Mouse (Mus musculus) lung, adult 18-20 months (tissue): Measurements from ENCODE around the gene Gm10203.
"Not testable (repeated sequence)": the region's sequence is repeated elsewhere in the genome, so short reads cannot be mapped to it uniquely, and the experiment has no call there.

Source experiments
- DNase-seq, 2 experiments: peaks; one replicate each; pipeline ENCODE4 v3.0.0; 2022; ENCODE audit warnings: mixed read lengths in 2 of 2

Gm10203 gene

DNA sequence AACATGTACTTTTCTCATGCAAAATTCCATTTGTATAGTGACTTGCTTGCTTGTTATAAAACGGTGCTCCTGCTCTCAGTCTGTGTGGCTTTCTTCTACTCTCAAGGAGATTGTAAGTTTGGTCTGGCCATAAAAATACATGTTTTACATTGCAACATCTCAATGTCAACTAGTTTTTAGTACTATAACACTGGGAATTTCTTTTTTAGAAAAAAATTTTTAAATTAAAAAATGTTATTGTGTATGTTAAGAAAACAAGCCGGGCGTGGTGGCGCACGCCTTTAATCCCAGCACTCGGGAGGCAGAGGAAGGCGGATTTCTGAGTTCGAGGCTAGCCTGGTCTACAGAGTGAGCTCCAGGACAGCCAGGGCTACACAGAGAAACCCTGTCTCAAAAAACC lies at the start of gene Gm10203:
Gene Gm10203 (plus strand): TSS at position 301 of the 400 bp plus-strand sequence.
- not testable (repeated sequence) for DNase-seq

DNA sequence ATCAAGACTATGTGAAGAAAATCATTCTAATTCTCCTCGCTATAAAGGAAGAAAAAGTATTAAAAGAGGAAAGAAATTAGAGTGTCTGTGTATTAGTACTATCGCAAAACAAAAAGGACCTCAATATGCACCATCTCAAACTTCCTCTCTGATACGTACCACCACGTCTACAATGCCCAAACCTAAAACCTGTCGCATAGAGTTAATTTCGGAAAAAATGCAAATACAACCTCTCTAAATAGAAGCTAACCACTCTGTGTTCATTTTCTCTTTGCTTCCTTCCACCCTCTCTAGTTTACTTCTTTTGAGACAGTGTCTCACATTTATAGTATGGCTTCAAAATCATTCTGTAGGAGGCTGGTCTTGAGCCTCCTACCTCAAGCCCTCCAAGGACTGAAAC lies 37.6 kb upstream of the Gm10203 start:
- no peak for DNase-seq

DNA sequence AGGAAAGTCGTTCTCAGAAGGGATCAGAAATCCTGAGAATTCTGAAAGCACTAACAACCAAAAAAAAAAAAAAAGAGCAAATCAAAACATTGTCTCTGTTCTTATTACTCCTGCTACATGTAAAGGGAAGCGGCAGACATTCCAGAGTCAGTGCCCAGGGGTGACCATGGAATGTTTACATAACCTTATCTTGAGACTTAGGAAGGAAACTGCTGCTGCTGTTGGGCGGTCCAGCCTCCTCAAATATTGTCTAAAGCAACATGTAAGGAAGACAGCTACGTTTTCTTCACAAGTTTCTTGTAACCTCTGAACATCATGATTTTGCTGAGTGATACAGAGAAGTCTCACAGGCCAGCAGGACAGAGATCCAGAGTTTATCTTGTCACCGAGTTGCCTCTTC lies 36.5 kb upstream of the Gm10203 start:
- peak; percentile 51 to 67 for DNase-seq

DNA sequence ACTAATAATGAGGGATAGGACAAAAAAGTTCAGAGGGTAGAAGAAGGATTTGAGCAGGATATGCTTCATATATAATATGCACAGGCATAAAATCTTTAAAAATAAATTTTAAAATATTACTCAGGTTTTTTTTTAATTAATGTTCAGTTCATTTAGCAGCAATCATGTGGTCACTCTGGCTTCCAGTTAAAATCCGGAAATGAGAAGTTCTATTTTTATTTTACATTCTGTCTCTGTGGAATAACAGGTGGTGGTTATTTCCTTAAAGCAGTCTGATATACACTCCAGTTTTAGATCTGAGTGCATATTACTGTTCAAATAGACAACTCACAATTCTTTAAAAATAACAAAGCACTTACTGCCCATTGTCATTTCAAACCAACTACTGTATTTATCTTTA lies 35.4 kb upstream of the Gm10203 start:
- DNase-seq, result no peak

DNA sequence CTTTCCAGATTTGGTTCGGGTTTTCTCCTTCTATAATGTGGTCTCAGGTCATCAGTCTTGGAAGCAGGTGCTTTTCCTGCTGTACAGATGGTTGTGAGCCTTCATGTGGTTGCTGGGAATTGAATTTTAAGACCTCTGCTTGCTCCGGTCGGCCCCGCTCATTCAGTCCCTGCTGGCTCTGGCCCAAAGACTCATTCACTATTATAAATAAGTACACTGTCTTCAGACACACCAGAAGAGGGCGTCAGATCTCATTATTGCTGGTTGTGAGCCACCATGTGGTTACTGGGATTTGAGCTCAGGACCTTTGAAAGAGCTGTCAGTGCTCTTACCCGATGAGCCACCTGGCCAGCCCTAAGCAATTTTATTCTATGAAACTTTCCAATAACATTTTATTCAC lies 34.6 kb upstream of the Gm10203 start:
- no peak for DNase-seq

DNA sequence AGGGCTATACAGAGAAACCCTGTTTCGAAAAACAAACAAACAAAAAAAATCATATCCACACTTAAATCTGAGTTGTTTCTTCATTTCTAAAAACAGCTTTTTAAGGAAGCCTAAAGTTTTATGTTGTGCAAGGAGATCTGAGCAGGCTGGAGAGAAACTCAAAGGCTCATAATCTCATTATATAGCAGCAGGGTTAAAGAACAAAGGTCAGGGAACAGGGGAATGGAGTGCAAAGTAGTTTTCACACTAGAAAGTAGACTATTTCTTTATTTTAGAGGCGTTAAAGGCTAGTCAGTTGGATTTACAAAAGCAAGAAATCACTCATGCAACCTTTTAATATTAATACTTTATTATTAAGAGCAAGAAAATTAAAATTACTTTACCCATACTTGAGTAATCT lies 33.7 kb upstream of the Gm10203 start:
- no peak for DNase-seq

DNA sequence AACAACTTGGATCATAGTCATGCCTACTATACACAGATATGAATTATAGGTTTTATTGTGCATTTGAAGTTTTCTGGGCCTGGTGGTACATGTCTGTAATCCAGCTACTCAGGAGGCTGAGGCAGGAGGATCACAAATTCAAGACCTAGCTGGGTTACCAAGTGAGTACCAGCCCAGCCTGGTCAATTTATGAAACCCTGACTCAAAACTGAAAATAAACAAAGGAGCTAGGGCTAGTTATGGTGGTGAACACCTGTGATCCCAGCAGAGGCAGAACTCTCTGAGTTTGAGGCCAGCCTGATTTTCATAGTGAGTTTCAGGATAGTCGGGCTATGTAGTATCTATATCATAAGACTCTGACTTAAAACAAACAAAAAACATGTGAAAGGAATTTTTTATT lies 32.7 kb upstream of the Gm10203 start:
- DNase-seq, result no peak

DNA sequence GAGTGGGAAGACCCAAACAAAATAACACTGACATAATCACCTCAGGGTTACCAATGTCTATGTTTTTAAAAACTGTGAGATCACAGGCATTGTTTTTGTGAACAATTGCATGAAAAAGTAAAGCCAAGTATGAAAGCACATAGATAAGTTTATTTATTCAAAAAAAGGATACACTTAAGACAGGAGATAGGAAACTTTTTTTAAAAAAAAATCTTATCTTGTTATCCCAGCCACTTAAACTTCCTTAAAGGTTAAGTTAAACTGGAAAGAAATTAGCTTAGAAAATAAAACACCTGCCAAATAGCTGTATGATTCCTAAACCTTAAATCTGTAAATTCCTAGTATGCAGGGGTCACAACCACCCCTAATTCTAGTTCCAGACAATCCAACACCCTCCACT lies 31.0 kb upstream of the Gm10203 start:
- DNase-seq, result no peak

DNA sequence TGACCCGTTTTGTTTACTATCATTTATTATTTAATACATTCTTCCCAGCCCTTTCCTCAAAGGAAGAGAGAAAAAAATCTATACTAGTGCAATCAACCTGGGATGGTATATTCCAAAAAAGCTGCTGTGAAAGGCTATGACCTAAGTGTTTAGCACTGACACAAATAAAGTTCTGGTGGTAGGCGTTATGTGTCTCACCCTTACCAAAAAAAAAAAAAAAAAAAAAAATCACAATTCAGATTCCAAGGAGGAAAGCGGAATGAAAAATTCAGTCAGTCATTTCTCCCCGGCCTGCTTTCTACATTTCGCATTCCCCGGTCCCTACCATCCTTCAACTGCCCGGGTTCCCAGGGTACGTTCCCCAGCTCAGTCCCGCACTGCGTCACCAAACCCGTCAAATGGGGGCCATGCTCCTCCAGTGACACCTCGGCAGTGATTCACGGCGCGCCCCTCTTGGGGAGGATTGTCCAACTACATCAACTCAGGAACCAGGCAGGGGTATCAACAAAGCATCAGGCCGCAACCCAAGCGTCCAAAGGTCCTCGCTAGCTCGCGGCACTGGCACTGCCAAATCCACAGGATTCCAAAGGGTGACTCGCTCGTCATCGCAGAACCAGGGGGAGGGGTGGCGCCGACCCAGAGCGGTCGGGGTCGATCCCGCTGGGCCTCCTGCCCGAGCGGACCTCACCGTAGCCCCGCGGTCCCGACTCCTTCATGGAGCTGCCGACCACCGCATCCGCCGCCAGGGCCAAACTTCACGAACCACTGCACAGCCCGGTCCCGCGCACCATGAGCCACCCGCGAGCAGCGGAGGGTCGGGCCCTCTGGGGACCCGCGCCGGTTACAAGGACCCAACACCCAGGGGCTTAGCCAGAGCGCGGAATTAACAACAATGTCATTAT lies 29.5 kb upstream of the Gm10203 start:
- DNase-seq, result peak; percentile 60 to 68

DNA sequence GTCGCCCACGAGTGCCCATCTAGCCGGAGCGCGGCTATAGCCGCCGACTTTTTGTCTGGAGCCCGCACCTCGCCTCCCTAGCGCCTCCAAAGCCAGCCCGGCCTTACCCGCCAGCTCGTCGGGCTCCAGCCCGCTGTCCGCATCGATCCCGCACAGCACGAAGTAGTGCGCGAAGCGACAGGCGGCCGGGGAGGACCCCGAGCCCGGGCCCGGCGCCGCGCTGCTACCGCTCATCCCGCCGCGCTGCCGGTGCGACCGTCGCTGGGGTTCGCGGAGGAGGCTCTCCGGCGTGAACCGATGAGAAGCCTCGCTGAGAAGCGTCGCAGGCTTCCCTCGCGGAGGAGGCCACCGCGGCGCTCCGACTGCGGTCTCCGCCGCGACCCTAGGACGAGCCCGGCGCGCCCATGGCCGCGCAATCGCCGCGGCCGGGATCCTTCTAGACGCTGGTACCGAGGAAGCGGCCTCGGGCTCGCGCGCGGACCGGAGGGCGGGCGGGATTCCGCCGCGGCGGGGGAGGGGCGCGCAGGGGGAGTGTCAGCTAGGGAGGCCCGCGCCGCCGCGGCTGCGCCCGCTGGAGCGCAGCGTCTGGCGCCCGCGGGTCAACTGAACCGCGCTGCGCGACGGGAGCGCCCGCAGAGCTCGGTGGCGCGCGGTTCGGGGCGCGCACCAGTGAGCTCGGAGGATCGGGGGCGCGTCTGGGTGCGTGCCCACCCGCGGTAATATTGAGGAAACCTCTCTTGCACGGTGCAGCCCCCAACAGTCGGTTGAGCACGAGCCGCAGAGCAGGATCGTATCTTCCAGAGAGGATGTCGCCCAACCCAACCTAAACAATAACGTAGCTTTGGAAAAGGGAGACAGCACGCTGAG lies 28.7 kb upstream of the Gm10203 start, which contains the start of gene Dennd5b:
Gene Dennd5b (minus strand): TSS at position 605 of the 867 bp plus-strand sequence.
- peak; percentile 81 to 87 for DNase-seq

DNA sequence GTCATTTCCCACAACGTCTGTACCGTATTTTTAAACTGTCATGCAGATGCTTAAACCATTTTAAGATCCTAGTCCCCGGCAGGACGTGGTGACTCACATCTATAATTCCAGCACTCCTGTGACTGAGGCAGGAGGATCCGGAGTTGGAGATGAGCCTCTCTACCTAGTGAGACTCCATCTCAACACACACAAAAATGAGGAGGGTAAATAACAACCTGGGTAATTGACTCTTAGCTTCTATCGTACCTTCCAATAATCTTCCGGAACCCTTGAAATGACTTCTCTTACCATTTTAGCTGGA lies 28.1 kb upstream of the Gm10203 start:
- DNase-seq, result no peak

DNA sequence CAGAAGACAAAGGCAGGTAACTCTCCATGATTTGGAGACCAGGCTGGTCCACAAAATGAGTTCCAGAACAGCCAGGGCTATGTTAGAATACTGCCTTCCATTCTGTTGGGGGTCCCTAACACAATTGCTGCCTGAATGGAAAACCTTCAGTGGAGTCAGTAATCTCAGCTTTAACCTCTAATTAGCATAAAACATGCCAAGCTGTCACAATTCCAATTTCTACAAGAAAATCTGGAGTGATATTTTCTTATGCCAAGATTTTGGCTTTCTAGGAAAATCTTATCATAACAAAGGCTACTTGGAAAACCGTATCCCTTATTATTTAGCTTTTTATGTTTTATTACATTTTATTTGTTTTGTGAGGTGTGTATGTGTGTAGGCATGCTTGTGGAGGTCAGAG lies 26.5 kb upstream of the Gm10203 start:
- no peak for DNase-seq

DNA sequence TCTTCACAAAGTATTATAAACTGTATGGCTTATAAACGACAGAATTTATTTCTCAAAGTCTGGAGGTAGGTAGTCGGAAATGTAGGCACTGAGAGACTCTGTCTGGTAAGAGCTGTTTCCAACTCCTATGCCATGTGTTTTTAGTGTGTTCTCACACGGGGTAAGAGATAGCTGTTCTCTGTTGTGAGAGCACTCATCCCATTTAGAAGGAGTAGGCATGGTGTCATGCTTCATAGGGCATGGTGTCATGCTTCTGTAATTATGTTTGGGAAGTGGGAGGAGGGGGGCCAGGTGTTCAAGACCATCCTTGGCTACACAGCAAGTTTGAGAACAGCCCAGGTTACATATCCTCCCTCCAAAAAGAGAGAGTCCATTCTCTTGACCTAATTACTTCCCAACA lies 22.4 kb upstream of the Gm10203 start:
- no peak for DNase-seq

DNA sequence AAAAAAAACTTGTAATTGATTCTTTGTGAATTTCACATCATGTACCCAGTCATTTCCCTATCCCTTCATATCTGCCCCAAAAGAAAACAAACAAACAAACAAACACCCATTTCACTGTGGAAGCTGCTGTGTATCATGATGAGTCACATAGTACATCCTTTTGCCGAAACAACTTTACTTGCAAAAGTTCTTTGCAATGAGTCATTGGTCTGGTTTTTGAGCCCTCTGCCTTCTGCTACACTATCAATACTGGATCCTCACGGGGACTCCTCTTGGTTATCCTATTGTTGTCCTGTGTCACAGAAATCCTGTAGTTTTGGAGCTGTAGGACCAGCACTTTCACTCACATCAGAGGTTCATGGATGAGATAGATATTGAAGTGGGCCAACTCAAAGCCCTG lies 21.1 kb upstream of the Gm10203 start:
- no peak for DNase-seq

DNA sequence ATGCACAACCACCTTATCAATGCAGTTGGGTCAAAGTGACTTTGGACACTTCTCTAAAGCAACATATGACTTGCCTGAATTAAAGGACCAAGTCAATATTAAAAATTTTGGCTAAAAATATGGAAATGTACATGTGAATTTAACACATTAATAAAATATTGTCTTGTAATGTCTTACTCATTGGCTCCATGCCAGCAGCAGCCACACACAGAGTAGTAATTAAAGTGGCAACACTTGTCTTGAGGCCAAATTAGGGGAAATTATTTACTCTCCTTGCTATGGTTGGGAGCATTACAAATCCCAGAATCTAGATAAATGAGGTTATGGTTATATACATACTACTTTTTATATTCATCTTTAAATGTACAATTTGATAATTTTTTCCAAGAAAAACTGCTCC lies 13.0 kb upstream of the Gm10203 start:
- no peak for DNase-seq

DNA sequence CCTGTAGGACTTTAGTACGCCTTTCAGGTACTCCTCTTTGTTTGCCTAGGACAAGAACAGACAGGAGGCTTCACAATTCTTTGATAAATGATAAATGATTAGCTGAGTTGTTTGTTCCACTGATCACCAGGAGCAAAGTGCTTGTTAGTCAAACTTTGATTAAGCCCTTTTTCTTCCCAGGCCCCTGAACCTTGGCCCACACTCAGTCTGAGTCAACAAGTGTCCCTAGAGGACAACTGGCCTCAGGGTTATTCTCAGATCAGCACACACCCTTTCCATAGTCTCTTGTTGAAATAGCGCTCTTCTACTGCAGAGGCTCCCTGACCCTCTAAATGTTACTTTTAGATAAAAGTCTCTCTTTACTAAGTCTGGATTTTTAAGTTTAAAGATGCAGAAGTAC lies 11.0 kb upstream of the Gm10203 start:
- no peak for DNase-seq

DNA sequence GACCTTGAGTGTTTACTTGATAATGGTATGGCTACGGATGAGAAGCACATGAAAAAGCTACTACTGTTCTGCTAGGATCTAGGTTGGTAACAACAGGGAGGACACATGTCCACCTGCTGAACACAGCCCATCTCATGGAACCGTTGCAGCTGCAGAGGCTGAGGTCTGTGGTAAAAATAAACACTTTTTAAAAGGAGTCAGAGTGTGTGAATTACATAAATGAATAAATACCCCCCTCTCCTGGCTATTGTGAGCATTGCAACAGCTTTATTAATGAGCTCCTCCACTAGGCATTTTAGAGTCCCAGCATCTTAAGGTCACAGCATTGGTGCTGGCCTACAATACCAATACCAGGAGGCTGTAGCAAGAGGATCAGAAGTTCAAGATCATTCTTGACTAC lies 10.1 kb upstream of the Gm10203 start:
- DNase-seq, result peak in 1 of 2 experiments; percentile 58

DNA sequence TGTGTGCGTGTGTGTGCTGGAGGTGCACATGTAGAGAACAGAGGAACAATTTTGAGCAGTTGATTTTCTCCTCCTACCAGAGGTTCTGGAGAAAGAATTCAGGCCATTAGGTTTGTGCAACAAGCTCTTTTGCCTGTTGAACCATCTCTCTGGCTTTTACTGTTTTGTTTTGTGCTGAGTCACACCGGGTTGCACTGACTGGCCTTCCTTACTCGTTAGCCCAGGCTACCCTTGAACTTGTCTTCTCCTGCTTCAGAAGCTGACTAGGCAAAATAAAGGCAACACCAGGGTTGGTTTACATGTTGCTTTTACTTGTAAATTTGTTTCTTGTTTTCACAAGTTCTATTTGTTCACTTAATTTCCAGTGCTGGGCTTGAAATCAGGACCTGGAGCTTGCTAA lies 6.9 kb upstream of the Gm10203 start:
- DNase-seq, result no peak

DNA sequence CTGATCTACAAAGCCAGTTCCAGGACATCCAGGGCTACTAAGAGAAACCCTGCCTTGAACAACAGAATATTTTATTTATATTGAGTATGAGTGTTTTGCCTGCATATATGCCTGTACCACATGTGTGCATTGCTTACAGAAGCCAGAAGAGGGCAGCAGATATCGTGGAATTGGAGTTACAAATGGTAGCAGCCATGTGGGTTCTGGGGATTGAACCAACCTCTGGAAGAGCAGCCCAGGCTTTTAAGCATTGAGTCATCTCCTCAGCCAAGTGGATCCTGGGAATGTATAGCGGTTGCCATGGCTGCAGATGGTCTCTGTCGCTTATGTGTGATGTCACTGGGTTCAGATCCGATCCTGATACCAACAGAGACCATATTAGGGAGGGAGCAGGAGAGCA lies 3.3 kb upstream of the Gm10203 start:
- DNase-seq, result peak; percentile 32 to 44

DNA sequence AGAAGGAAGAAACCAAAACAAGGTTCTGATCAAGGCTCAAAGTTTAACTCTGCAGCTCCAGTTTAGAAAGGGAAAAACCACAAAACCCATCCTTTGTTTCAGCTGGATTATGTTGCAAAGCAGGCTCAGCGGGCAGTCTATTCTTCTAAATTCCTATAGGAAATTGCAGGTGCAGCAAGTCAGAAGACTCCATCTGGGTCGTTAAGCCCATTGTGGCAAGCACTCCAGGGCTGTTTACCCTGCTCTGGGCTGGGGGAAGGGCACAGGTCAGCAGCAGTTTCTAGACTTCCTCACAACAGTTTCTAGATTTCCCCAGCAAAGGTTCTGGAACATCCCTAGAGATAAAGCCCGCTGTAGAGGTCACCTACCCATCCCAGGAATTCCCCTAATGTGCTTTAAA lies 1.1 kb downstream of the Gm10203 start:
- no peak for DNase-seq

DNA sequence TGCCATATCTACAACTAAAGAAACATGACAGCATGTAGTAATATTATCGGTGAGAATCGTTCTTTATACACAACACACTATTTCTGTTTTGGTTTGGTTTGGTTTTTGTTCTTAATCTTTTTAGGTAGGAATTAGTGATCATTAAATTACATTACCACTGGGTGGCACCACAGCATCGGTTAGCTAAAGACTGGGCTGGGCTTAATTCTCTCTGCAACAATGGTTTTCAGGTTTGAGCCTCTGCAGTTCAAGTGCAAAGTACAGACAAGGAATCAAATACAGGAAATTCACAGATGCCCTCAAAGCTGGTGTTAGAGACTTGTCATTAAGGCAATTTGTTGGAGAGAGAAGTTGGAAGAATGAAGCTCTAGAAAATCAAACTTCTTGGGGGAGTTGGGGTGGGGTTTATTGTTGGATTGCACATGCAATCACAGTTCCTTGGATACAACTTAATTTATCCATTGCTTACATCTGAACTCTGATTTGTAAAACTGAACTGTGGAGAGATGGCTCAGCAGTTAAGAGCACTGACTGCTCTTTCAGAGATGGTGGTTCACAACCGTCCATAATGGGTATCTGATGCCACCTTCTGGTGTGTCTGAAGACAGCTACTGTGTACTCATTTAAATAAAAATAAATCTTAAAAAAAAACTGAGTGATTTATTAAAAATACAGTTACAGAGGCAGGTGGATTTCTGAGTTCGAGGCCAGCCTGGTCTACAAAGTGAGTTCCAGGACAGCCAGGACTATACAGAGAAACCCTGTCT lies 2.5 kb downstream of the Gm10203 start:
- DNase-seq, result peak in 1 of 2 experiments; percentile 36

DNA sequence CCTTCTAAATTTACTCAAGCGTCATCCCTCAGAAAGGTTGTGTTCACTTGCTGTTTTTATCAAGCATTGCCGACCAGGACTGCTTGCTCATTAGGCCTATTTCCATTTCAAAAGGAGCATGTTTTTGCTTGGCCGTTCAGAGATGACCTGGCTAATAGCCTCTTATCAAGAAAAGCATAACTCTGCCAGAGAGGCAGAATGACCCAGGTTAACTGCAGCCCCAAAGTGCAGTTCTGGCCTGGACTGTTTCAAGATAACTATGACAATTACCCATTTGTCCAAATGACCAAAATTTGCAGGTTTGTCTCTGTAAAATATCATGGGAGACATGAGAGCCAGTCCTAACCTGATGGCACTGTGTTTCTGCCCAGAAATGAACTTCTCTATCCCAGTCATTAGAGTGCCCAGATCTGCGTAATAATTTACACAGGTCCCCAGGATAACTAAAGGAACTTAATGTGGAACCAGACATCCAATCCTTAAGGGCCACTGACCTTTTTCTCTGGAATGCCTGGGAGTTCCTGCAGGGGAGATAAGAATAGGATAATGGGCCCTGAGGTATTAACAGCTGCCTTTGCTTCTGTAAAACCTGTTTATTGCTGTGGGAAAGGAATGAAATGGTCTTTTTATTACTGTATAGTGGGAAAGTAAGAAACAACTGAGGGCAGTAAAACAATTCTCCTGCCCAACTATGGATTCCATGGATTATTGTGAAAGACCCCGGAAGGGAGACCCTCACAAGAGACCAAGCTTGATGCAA lies 4.6 kb downstream of the Gm10203 start:
- DNase-seq, result no peak
